Mouse (Mus musculus) spleen, adult 2 months (tissue): ENCODE data around the gene Armh2.

ENCODE experiments used
- CTCF ChIP-seq: fragments of 200-500 bp; IDR thresholded peaks from 2 replicates; pipeline ENCODE4 v1.5.1; 2011; ENCODE audit warnings: mild to moderate bottlenecking, inconsistent platforms; ENCODE audit not compliant: insufficient read depth, insufficient read length, insufficient replicate concordance; ENCODE audit errors: extremely low read depth
- POLR2A ChIP-seq: fragments of 200-500 bp; IDR thresholded peaks from 2 replicates; pipeline ENCODE4 v1.6.1; 2011; ENCODE audit warnings: low read depth, low read length, inconsistent platforms

GRCm38 (mm10) chr13:24761083-24761402 lies 20.0 kb downstream of the Armh2 start:
- TF ChIP-seq CTCF, result no peak
- TF ChIP-seq POLR2A, result no peak
